Mouse (Mus musculus) ES-Bruce4 (cell line): ENCODE measurements around the gene Cyp1a2.

Experiments
- CTCF ChIP-seq: IDR thresholded peaks from one replicate; pipeline ENCODE4 v1.8.1; 2011; ENCODE audit warnings: low read depth, low read length
- EP300 ChIP-seq: IDR thresholded peaks from 2 replicates; pipeline ENCODE4 v1.6.1; 2011; ENCODE audit warnings: low read depth, low read length; ENCODE audit not compliant: insufficient read depth
- POLR2A ChIP-seq: IDR thresholded peaks from one replicate; pipeline ENCODE4 v1.8.1; 2011; ENCODE audit warnings: low read length; ENCODE audit not compliant: insufficient read depth

DNA sequence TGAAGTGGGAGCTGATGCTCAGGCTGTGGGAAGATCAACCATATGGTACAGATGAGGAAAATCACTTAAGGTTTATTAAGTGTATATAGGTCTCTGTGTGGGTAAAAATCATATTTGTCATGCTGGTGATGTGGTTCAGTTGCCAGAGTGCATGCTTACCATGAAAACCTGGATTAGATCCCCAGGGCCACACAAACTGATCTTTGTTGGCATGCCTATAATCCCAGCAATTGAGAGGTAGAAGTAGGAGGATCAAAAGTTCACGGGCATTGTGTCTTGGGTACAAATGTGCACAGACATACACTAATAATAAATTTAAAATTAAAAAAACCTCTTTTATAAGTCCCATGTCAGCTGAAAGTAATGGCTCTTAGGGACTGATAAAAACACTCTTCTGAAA is 38.9 kb upstream of the Cyp1a2 start:
- TF ChIP-seq POLR2A (no peak), CTCF (no peak), EP300 (no peak)
